Mouse (Mus musculus): ENCODE measurements around the gene Fam120a.

DNA sequence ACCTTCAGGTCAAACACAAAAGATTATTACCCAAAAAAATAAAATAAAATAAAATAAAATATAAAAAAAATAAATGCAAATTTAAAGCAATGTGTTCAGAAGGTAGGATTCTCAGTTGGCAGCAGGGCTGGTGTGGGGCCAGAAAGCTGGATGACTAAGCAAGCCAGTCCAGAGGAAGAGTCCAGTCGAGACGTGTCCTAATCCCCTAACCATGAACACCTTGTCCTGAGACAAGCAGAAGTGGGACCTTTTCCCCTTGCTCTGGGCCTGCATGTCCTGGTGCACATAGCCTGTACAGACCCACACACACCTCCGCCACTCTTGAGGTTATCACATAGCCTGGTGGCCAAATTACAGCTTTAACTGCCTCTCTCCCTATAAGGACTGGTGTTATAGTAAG is 35.1 kb downstream of the Fam120a start:
- no peak for TF ChIP-seq CTCF (IDR thresholded peaks at IDR 0.05; ENCODE audit: borderline replicate concordance, control insufficient read depth, extremely low read depth, insufficient read depth, low read length, poor library complexity)
- TF ChIP-seq POLR2A (IDR thresholded peaks at IDR 0.05; ENCODE audit: control insufficient read depth, extremely low read depth, insufficient read depth, low read length, poor library complexity) = no peak
